Mouse (Mus musculus): ENCODE data around the gene Lrp6.

Lrp6 gene

DNA sequence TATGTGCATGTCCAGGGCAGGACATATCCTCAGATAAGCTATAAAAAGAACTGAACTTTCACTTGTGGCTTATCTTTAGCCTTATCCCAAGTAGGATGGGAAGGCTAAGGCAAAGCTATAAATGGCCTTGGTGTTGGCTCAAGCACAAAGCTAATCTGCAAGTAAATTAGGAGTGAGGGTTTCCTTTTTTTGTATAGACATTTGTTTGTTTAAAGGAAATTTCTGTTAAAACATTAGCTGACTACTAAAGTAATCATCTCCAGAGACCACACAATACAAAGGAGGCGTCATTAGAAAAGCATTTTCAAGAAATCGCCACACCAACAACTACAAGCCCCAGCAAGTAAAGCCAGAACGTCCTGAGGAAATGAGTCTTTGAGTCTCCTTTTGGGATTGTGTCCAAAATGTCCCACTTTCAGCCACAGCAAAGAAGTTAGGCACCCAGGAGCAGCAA lies 8.6 kb upstream of the Lrp6 start:
- no peak for DNase-seq (ENCODE audit: low spot score in 2 of 2)

GRCm38 (mm10) chr6:134567986-134568556 lies 1.3 kb upstream of the Lrp6 start:
- DNase-seq (ENCODE audit: low spot score in 2 of 2) = no peak

- DNase-seq (ENCODE audit: low spot score in 2 of 2) = no peak
Measured at GRCm38 (mm10) chr6:134566248-134566817, 432 bp downstream of the Lrp6 start.

DNA sequence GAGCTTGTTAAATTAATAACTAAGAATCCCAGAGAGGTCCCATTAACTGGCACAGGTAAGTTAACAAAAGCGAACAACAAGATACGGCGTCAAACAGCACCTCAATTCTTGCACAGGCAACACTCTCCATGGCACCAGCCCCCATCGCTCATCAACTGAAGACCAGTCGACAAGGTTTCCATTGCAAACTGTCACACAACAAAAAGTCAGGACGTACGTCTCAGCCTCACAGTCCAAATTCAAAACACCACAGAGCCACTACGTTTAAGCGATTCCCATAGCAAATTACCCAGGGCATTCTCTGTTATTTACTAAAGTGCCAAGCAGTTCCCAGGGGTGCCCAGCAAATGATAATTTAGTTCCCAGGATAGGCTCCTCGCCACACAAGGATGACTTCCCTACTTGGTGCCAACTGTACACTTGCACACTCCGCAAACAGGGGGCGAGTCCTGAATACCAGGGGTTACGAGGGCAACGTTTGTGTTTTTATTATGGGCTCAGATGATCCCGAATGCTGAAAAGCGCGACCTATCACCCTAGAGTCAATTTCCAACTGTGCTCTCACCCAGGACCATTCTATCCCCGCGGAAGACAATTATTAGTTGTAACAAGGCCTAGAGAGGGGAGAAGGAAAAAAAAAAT lies 1.0 kb downstream of the Lrp6 start:
- DNase-seq (ENCODE audit: low spot score in 2 of 2) = peak in 1 of 2 experiments; percentile 12

- DNase-seq (ENCODE audit: low spot score in 2 of 2) = no peak
Measured at GRCm38 (mm10) chr6:134564539-134564938, 2.2 kb downstream of the Lrp6 start.

DNA sequence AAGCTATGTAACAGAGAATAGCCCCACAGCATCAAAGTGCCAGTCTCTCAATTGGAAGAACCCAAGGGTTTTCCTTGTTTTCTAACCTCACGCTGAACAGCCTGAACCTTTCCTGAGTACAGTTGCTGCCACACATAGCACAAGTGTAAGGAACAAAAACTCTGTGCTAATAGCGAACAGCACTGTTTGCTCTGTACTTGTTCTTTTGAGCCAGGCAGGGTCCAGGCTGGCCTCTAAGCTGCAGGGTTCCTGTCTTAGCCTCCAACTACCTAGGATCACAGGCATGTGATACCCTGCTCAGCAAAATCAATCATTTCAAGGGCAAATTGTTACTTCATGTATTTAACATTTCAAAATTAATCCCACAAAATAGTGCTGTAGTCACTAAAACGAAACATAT lies 7.1 kb downstream of the Lrp6 start:
- no peak for DNase-seq (ENCODE audit: low spot score in 2 of 2)

DNA sequence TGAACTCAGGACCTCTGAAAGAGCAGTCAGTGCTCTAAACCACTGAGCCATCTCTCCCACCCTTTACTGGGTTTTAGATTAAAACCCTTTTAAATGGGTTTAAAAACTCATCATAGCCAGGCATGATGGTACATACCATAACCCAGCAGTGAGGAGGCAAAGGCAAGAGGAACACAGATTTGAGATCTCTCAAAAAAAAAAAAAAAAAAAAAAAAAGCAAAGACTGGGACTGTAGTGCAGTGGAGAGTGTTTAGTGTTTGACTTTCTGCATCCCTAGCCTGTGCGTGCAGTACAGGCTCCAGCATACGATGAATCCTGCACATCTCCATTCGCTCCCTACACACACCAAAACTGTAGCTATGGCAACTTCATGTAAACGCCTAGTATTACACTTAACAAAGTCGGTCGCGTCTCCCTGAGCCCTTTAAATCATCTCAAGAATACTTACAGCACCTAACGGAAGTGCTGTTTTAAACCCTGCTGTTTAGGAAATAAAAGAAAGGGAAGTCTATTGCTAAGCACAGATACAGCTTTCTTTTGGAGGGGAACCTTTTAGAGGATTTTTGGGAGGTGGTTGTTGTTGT lies 8.1 kb downstream of the Lrp6 start:
- no peak for DNase-seq (ENCODE audit: low spot score in 2 of 2)

GRCm38 (mm10) chr6:134557043-134557442 lies 9.7 kb downstream of the Lrp6 start:
- no peak for DNase-seq (ENCODE audit: low spot score in 2 of 2)

- no peak for DNase-seq (ENCODE audit: low spot score in 2 of 2)
Measured at GRCm38 (mm10) chr6:134556185-134556950, 10.4 kb downstream of the Lrp6 start.

GRCm38 (mm10) chr6:134555178-134555577 lies 11.6 kb downstream of the Lrp6 start:
- no peak for DNase-seq (ENCODE audit: low spot score in 2 of 2)

GRCm38 (mm10) chr6:134554230-134554629 lies 12.5 kb downstream of the Lrp6 start:
- DNase-seq (ENCODE audit: low spot score in 2 of 2) = no peak

DNA sequence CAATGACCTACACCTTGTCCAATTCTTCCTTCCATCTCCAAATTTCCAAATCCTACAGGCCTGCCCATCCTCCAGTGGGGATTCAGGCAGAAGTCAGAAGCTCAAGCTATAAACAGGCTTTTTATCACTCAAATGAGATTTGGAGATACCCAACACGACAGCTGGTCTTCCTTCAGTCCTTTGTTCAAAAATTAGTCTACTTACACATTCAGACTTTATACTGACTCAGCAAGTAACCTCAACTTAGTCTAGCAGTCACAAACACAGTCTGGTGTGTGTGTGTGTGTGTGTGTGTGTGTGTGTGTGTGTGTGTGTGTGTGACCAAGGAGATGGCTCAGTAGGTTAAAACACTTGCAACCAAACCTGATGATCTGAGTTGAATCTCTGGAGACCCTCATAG lies 15.8 kb downstream of the Lrp6 start:
- no peak for DNase-seq (ENCODE audit: low spot score in 2 of 2)

GRCm38 (mm10) chr6:134550396-134550795 lies 16.4 kb downstream of the Lrp6 start:
- DNase-seq (ENCODE audit: low spot score in 2 of 2) = no peak

DNA sequence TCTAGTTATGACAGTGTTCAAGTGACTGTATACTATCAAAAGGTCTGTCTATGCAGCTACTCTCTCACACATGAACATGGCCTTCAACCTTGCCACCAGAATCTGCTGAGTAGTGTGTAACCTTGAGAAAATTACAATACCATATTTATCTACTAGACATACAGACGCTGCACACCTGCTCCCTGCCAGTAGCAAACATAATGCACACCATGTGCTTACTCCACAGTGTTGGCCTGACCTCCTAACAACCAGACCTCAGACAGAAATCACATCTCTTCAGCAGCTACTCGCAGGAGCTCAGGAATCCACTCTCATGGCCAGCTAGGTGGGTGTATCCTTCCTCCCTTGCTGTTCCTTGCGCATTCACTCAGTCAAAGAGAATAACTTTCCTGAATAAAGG lies 21.9 kb downstream of the Lrp6 start:
- DNase-seq (ENCODE audit: low spot score in 2 of 2) = no peak

GRCm38 (mm10) chr6:134544093-134544492 lies 22.7 kb downstream of the Lrp6 start:
- DNase-seq (ENCODE audit: low spot score in 2 of 2) = no peak

GRCm38 (mm10) chr6:134543607-134544006 lies 23.2 kb downstream of the Lrp6 start:
- no peak for DNase-seq (ENCODE audit: low spot score in 2 of 2)

DNA sequence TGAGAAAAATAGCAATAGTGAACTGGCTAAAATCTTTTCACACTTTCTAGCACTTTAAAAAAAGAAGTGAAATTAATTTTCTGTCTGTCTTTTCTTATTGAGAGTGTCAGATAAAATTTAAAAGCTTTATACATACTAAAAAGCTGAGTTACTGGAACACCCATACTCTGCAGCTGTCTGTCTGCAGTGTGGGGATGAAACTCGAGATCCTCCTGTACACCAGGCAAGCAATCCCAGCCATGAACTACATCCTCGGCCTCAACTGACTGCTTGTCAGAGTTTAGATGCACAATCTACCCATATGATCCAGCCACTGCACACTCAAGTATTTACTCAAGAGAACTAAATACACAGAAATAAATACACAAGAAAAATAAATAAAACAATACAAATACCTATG lies 24.4 kb downstream of the Lrp6 start:
- DNase-seq (ENCODE audit: low spot score in 2 of 2) = no peak

GRCm38 (mm10) chr6:134540161-134540560 lies 26.6 kb downstream of the Lrp6 start:
- no peak for DNase-seq (ENCODE audit: low spot score in 2 of 2)

GRCm38 (mm10) chr6:134539459-134539858 lies 27.3 kb downstream of the Lrp6 start:
- no peak for DNase-seq (ENCODE audit: low spot score in 2 of 2)

DNA sequence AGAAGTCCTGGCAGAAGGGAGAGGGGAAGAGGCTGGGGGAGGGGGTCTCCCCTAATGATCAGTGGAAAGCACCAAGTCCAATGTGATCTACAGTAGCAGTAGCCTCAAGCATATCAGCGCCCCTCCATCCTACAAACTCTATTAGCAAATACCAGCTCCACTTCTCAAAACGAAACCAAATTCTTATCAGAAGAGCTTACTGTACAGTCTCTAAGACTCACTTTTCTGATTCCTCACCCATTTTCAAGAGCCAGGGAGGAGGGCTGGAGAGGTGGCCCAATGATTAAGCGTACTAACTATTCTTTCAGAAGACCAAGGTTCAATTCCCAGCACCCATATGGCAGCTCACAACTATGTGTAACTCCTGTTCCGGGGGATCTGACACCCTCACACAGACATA lies 28.0 kb downstream of the Lrp6 start:
- no peak for DNase-seq (ENCODE audit: low spot score in 2 of 2)

DNA sequence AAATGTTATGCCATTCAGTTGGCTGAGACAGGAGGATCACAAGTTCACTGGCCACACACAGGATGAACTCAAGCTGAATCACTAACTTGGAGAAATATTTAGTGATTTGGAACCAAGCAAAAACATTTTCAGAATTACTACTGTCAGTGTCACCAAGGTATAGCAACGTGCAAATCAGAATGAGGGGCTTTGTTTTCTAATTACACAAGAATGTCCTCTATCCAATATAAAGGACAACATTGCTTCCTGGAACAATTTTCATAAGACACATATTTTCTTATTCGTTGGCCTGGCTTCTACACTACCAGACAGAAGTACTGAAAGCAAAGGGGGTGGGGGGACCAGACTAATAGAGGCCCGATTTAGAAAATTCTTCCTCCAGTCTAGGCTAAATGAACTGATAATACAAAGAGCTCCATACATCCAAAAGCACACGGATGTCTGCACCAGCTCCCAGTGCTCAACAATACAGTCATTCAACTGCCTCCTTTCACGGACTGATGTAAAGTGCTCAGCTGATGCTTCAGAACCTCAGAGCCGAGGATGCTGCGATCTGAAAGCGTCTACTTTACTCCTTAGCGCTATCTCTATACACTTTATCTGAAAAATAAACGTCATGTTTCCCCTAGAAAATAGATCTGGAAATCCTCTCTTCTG lies 29.2 kb downstream of the Lrp6 start:
- no peak for DNase-seq (ENCODE audit: low spot score in 2 of 2)

GRCm38 (mm10) chr6:134535169-134535568 lies 31.6 kb downstream of the Lrp6 start:
- DNase-seq (ENCODE audit: low spot score in 2 of 2) = no peak

All from frontal cortex, postnatal 36 days (tissue).